In genomic region chr11:30195756-30196155, GRCm38 (mm10) we compare ENCODE assay signal across 10 mouse cellular contexts.
DNase-seq lines count a peak whose midpoint lies in the region; ATAC-seq and TF ChIP-seq lines count a peak whose summit lies in the region.
"Had no signal": no experiment of that assay in that cellular context is flagged by ENCODE, and none has a peak within 500 bp of the region (broad histone marks: within the 10 kb centered on the region; RNA-seq: fewer than 3 reads in every experiment).

No protein-coding gene starts in this region.

- H3K27ac ChIP-seq in gastrocnemius, adult 2 months, result peak overlapping the region; percentile 24; the same call in 1 of the 2 replicates
- peak overlapping the region; percentile 94 for H3K27ac ChIP-seq in spleen, adult 2 months (ENCODE audit: insufficient read depth, low read length)
- H3K27ac ChIP-seq in intestine, postnatal 0 days (ENCODE audit: low read depth, low read length), result peak overlapping the region; percentile 65
- no peak overlapping the region for H3K27ac ChIP-seq in stomach, embryonic 14.5 days (ENCODE audit: low read length)

- ATAC-seq in intestine, postnatal 0 days, result no peak
- no peak for ATAC-seq in stomach, embryonic 14.5 days (ENCODE audit: insufficient number of reproducible peaks, insufficient read depth, low FRiP score, low read depth)
- no peak for ATAC-seq in frontal cortex, adult (ENCODE audit: low TSS enrichment)
- ATAC-seq: inflammation-experienced regulatory T-cells, adult 6 months had no signal

- intact Hi-C loops in gastrocnemius, adult 2 months (cut with DNase I), result loop anchor here (5.0 kb wide), 1 partner anchor 33 kb away; no protein-coding TSS in a partner anchor

- no peaks in the 10 kb centered on the region for H3K27me3 ChIP-seq in spleen, adult 2 months (ENCODE audit: control insufficient read depth, insufficient read depth, low read length)
- H3K27me3 ChIP-seq in intestine, postnatal 0 days (replicated peaks; ENCODE audit: control insufficient read depth, insufficient read depth, low read length), result no peaks in the 10 kb centered on the region
- no peaks in the 10 kb centered on the region for H3K27me3 ChIP-seq in stomach, embryonic 14.5 days (ENCODE audit: control insufficient read depth, insufficient read depth, low read length)

- WGBS in spleen, adult 2 months, result 3% methylated on average over 3 of the region's 3 CpGs
- 29% methylated on average over 3 of the region's 3 CpGs for WGBS in intestine, postnatal 0 days
- WGBS in stomach, embryonic 14.5 days, result 61% methylated on average over 3 of the region's 3 CpGs

- H3K4me3 ChIP-seq in gastrocnemius, adult 2 months, result peak overlapping the region; percentile 9; the same call in 1 of the 2 replicates
- peak overlapping the region; percentile 43 for H3K4me3 ChIP-seq in spleen, adult 2 months (ENCODE audit: extremely low read depth, insufficient read depth, insufficient read length)
- H3K4me3 ChIP-seq in intestine, postnatal 0 days (ENCODE audit: low read depth, low read length), result peak overlapping the region; percentile 55
- H3K4me3 ChIP-seq in stomach, embryonic 14.5 days (ENCODE audit: low read depth, low read length), result peak overlapping the region; percentile 46; the same call in 1 of the 2 replicates
- H3K4me3 ChIP-seq: erythroblast, embryonic 14.5 days had no signal

- 0 out of 2 replicates have a peak overlapping the region, but pooled peaks have one; percentile 19 for H3K9ac ChIP-seq in intestine, postnatal 0 days (ENCODE audit: low read depth, low read length)
- H3K9ac ChIP-seq in stomach, embryonic 14.5 days (replicated peaks; ENCODE audit: low read depth, low read length), result no peak overlapping the region

- peak; percentile 17; the same call in 1 of the 2 replicates for TF ChIP-seq POLR2A in spleen, adult 2 months (IDR thresholded peaks at IDR 0.05; ENCODE audit: low read depth, low read length)

- H3K4me1 ChIP-seq in spleen, adult 2 months (ENCODE audit: control insufficient read depth, insufficient read depth, insufficient read length), result peaks cover 13% of the 10 kb centered on the region
- peaks cover 13% of the 10 kb centered on the region; the same call in 1 of the 2 replicates for H3K4me1 ChIP-seq in intestine, postnatal 0 days (replicated peaks; ENCODE audit: control insufficient read depth, insufficient read depth, low read length)
- H3K4me1 ChIP-seq in stomach, embryonic 14.5 days (ENCODE audit: control insufficient read depth, insufficient read depth, low read length), result peaks cover 10% of the 10 kb centered on the region; the same call in 1 of the 2 replicates

- H3K36me3 ChIP-seq in spleen, adult 2 months (ENCODE audit: control insufficient read depth, insufficient read depth, low read length), result no peaks in the 10 kb centered on the region
- no peaks in the 10 kb centered on the region for H3K36me3 ChIP-seq in intestine, postnatal 0 days (ENCODE audit: control insufficient read depth, insufficient read depth)
- H3K36me3 ChIP-seq in stomach, embryonic 14.5 days (ENCODE audit: control insufficient read depth, insufficient read depth, low read length), result no peaks in the 10 kb centered on the region

- no peak for DNase-seq in gastrocnemius, adult 2 months
- DNase-seq in gastrocnemius, postnatal 4 days (ENCODE audit: low spot score in 2 of 2), result no peak
- no peak for DNase-seq in spleen, adult 2 months (ENCODE audit: low read depth in 1 of 2, low spot score in 2 of 2)
- no peak for DNase-seq in spleen, adult 12 weeks (ENCODE audit: low spot score)
- no peak for DNase-seq in Muller cell, postnatal 12 days (ENCODE audit: inconsistent ontology term)

- TF ChIP-seq CTCF in gastrocnemius, adult 2 months (IDR thresholded peaks at IDR 0.05), result no peak
- no peak for TF ChIP-seq CTCF in spleen, adult 2 months (IDR thresholded peaks at IDR 0.05; ENCODE audit: extremely low read depth, insufficient read depth, insufficient read length, insufficient replicate concordance)
- no peak for TF ChIP-seq CTCF in intestine, postnatal 0 days (IDR thresholded peaks at IDR 0.05; ENCODE audit: low read depth)

- H3K4me2 ChIP-seq in intestine, postnatal 0 days (replicated peaks; ENCODE audit: low read depth), result peak overlapping the region; percentile 72
- peak overlapping the region; percentile 74; the same call in 1 of the 2 replicates for H3K4me2 ChIP-seq in stomach, embryonic 14.5 days (replicated peaks; ENCODE audit: low read depth, low read length)

- no peaks in the 10 kb centered on the region for H3K9me3 ChIP-seq in intestine, postnatal 0 days (ENCODE audit: control insufficient read depth)
- no peaks in the 10 kb centered on the region for H3K9me3 ChIP-seq in stomach, embryonic 14.5 days (ENCODE audit: control insufficient read depth, low read depth, low read length)
